Mouse (Mus musculus) macrophage (primary cell): ENCODE measurements at regions not wholly inside any gene's neighbourhood (a gene's known extent, or its start where the extent isn't known, plus 50 kb on each side); places are given as distances from the start of the nearest gene placed in this dataset.
"Not testable (repeated sequence)": the region's sequence is repeated elsewhere in the genome, so short reads cannot be mapped to it uniquely, and the experiment has no call there.

Source experiments
- H3K27ac ChIP-seq: fragments of 350-480 bp; formaldehyde crosslinking; 2 replicates; pipeline ENCODE4 v1.9.0; 2021
- H3K36me3 ChIP-seq: fragments of 350-480 bp; formaldehyde crosslinking; 2 replicates; pipeline ENCODE4 v1.9.0; 2021; ENCODE audit errors: inconsistent target
- H3K4me3 ChIP-seq: fragments of 350-480 bp; formaldehyde crosslinking; 2 replicates; pipeline ENCODE4 v1.9.0; 2021; ENCODE audit errors: inconsistent target
- H3K79me2 ChIP-seq: fragments of 350-480 bp; formaldehyde crosslinking; 2 replicates; pipeline ENCODE4 v1.9.0; 2021; ENCODE audit errors: inconsistent target
- WGBS: methylation state at CpG from one replicate; pipeline ENCODE4 v1.1.7; 2026; ENCODE audit warnings: inconsistent platforms; ENCODE audit not compliant: missing documents; 5-methylcytosine and 5-hydroxymethylcytosine counted together

DNA sequence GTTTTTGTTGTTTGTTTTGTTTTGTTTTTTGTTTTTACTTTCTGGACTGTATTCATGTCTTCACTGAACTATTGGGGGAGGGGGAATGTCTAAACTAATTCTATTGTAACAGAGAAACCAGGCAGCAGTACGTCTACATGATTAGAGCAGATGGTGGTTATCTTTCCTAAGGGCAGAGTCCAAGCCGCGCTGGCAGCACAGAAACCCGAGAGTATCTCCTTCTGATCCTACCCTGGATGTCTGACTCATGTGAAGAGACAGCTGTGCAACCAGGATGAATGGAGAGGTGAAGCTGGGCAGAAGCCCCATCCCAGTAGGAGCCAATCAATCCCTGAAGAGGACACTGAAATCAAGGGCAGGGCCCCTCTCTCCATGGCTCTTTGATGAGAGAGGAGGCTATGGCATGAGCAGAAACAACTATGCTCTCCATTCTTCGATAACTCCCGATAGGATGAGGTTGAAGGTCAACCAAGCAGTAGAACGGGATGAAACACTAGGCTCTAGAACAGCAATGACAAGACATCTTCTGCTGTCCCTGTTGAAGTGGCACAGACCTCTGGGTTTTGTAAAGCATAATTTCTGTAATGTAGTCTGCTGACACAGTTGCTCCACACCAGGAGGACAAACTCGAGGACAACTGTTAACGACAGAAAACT lies 591.1 kb downstream of the Dad1 start:
- H3K27ac ChIP-seq, H3K79me2 ChIP-seq, H3K4me3 ChIP-seq, H3K36me3 ChIP-seq: not testable (repeated sequence)
- 92% methylated on average over 7 of the region's 9 CpGs for WGBS

DNA sequence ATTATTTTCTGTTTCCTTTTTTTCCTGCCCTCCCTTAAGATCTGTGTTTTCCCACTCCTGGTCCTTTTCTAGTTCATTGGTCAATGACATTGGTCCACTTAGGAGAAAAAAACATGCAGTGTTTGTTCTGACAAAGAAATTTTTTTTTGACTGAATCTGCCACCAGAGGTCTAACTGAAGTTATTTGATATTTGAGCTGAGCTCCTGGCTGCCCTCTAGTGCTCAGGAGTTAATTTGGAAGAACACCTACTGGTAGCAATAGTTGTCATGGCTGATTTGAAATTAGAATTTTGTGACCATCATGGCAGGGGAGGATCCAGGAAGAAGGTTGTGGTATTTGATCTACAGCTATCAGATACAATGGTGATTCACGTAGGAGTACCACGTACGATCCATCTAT lies 599.2 kb downstream of the Dad1 start:
- H3K27ac ChIP-seq, H3K4me3 ChIP-seq, H3K36me3 ChIP-seq, H3K79me2 ChIP-seq: not testable (repeated sequence)
- WGBS, result 96% methylated on average over 3 of the region's 3 CpGs

DNA sequence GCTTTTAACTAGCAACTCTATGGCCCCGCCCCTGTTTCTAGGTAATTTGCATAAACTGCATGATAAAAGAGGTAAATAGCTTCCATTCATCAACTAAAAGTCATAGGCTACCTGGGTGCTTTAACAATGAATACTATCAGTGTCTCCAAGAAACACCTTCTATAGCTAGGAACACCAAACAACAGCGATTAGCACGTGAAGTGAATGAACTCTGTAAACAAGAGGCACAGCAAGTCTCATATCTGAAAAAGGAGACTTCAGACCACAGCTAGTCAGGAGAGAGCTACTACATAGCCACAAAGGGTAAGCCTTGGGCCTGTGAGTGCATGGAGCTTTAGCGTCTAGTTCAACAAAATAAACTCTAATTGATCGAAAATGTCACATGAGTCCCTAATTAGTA lies 602.8 kb downstream of the Dad1 start:
- 95% methylated on average over 4 of the region's 5 CpGs for WGBS
- not testable (repeated sequence) for H3K4me3 ChIP-seq, H3K79me2 ChIP-seq, H3K36me3 ChIP-seq, H3K27ac ChIP-seq

DNA sequence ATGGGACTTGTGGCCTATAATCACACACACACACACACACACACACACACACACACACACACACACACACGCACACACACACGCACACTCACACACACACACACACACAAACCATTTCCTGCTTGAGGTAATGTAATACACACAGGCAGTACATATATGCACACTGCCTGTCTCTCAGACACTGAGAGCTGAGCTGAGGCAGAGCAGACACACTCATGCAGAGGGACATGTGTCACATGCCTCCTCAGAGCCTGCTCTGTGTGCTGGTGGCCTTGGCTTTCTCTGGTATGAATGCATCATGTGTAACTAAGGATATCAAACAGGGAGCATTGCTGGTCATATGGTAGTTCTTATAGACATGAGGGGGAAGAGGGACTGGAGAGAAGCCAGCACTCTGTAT lies 604.7 kb downstream of the Dad1 start:
- not testable (repeated sequence) for H3K36me3 ChIP-seq, H3K4me3 ChIP-seq, H3K27ac ChIP-seq, H3K79me2 ChIP-seq
- no CpG with 5 or more reads among the region's 2 CpGs for WGBS

DNA sequence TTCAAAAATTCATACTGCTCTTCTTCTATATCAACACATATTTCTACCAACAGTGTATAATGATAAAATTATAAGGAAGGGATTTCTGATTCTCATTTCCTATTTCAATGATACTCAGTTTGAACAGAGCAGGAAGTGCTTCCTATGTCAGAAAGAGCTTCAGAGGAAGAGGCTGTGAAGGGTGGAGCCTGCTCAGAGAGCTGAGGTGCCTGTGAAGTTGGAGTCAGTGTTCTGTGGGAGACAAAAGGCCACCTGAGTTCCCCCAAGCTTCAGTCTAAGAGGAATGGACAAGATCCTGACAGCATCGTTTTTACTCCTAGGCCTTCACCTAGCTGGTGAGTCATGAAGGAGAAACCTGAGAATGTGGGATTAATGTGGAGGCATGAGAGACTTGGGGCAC lies 613.5 kb downstream of the Dad1 start:
- H3K4me3 ChIP-seq, H3K36me3 ChIP-seq, H3K79me2 ChIP-seq, H3K27ac ChIP-seq: not testable (repeated sequence)
- WGBS, result no CpG with 5 or more reads among the region's 1 CpGs

DNA sequence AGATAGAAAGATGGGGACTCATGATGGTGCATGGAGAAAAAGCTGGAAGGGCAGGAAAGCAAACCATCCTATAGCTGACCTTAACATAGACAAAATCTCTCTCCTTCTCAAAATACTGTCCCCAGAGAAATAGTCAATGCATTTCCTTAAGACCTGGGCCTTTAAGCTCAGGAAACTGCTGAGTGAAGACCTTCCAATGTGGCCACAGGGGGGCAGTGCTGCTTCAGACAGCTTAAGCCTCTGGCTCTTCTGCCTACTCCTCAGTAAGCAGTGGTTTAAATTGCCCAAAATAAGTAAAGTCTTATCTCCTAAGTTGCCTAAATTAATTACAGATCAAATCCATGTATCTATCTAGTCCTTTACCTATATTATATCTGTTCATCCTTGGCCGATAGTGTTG lies 616.2 kb downstream of the Dad1 start:
- no CpG with 5 or more reads among the region's 1 CpGs for WGBS
- H3K4me3 ChIP-seq, H3K79me2 ChIP-seq, H3K27ac ChIP-seq, H3K36me3 ChIP-seq: not testable (repeated sequence)

DNA sequence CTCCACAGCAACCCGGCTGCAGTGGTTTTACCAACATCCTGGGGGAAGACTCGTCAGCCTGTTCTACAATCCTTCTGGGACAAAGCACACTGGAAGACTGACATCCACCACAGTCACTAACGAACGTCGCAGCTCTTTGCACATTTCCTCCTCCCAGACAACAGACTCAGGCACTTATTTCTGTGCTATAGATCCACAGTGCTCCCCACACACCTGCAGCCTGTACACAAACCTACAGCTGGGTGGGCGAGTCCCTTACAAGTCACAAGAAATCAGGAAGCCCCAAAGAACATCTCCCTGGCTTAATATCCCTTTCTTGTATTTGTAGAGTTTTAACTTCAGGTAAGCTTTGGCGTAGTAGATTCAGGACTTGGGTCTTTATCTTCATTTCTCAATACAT lies 618.7 kb downstream of the Dad1 start:
- H3K4me3 ChIP-seq, H3K36me3 ChIP-seq, H3K27ac ChIP-seq, H3K79me2 ChIP-seq: not testable (repeated sequence)
- WGBS, result 15% methylated on average over 6 of the region's 7 CpGs

DNA sequence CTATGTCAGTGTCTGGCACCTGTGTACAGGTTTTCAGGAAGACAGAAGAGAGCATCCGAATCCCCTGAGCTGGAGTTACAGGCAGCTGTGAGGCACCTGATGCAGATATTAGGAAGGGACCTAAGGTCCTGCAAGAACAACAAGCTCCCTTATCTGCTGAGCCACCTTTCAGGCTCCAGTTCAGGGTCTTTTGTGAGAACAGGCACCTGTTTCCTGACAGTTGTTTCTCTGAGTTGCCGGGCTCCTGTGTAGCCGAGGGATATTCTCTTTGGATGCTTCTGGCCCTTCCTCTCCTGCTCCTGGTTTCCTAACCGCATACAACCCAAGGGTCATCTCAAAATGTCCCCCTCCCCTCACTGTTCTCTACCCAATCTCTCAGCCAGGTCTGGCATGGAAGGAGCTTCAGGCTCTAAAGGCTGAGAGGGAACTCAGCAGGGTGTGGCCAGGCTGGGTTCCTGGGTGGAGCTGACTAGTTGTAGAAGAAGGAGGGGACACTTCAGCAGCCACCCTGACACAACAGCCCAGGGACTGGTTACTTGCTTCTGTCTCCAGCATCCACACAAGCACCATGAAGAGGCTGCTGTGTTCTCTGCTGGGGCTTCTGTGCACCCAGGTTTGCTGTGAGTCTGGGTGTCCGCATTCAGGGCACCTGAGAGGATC lies 619.5 kb downstream of the Dad1 start:
- 4% methylated on average over 4 of the region's 5 CpGs for WGBS
- H3K4me3 ChIP-seq, result not testable (repeated sequence)

DNA sequence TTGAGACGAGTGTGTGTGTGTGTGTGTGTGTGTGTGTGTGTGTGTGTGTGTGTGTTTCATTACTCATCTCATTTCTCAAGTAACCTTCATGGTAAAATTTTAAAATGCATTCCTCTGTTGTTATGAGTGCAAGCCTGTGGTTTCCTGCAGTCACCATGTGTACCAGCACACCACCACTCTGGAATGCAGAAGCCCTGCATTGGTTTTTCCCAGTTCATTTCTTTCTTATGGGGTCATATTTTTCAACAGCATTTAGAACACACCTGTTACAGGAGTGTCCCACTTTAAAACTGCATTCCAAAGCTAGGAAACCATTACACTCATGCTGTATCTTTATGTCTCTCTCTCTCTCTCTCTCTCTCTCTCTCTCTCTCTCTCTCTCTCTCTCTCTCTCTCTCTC lies 620.2 kb downstream of the Dad1 start:
- 50% methylated on average over 1 of the region's 1 CpGs for WGBS
- H3K4me3 ChIP-seq, H3K36me3 ChIP-seq, H3K27ac ChIP-seq, H3K79me2 ChIP-seq: not testable (repeated sequence)

More for the DNA sequence above, 619.5 kb downstream of the Dad1 start:
- not testable (repeated sequence) for H3K27ac ChIP-seq, H3K36me3 ChIP-seq, H3K79me2 ChIP-seq

DNA sequence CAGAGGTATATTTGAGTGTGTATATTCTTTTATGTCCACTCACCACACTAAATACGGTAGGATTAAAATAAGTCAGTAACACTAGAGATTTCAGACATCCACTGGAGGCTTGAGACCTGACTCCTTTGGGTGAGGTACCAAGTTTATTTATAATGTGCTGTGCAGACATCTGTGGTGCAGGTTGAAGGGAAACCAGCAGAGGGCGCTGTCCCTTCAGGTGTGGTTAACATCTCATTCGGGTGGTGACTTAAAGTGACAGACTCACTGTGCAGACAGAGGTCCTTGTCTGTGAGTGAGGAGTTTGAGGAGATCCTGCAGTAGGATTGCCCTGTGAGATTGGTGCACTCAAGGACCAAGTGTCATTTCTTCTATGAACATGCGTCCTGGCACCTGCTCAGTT lies 632.5 kb downstream of the Dad1 start:
- H3K36me3 ChIP-seq, H3K79me2 ChIP-seq, H3K27ac ChIP-seq, H3K4me3 ChIP-seq: not testable (repeated sequence)
- 66% methylated on average over 4 of the region's 4 CpGs for WGBS

DNA sequence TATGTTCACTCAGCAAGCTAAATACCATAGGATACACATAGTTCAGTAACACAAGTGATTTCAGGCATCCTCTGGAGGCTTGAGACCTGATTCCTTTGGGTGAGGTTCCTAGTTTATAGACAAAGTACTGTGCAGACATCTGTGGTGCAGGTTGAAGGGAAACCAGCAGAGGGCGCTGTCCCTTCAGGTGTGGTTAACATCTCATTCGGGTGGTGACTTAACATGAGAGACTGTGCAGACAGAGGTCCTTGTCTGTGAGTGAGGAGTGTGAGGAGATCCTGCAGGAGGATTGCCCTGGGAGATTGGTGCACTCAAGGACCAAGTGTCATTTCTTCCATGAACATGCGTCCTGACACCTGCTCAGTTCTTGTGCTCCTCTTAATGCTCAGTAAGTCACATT lies 637.8 kb downstream of the Dad1 start:
- not testable (repeated sequence) for H3K36me3 ChIP-seq, H3K79me2 ChIP-seq, H3K27ac ChIP-seq, H3K4me3 ChIP-seq
- WGBS, result 14% methylated on average over 2 of the region's 3 CpGs

DNA sequence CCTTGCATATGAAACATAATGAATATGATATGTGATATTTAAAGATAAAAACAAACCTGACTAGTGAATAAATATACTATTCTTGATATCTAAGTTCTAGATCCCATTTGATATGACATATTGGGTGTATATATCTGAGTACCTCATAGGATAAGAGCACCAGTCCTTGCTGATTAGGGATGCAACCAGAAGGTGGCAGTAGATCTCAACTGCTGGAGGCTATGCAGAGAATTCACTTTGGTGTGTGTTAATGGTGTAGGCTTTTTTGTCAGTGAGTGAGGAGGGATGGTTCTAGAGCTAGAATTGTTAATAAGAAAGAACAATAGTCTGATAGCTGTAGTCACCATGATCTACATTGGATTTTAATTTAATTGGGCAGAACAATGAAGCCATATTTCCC lies 639.6 kb downstream of the Dad1 start:
- no peak overlapping the region for H3K4me3 ChIP-seq
- H3K79me2 ChIP-seq, result no peaks in the 10 kb centered on the region
- no peaks in the 10 kb centered on the region for H3K36me3 ChIP-seq
- no peak overlapping the region for H3K27ac ChIP-seq

DNA sequence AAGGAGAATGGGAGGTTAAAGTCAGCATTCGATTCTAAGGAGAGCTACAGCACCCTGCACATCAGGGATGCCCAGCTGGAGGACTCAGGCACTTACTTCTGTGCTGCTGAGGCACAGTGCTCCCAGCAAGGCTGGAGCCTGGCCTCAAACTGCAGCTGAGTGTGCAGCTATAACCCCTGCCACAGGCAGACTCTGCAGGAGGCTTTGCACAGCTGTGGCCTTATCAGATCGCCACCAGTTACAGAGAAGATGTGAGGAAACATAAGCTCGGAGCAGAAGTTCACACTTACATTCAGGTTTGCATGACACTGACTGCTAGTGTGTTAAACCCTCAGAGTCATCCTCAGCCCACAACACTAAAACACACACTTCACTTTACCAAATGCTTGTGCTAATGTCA lies 654.6 kb downstream of the Dad1 start:
- not testable (repeated sequence) for H3K79me2 ChIP-seq, H3K27ac ChIP-seq, H3K4me3 ChIP-seq, H3K36me3 ChIP-seq
- WGBS, result 57% methylated on average over 2 of the region's 3 CpGs

DNA sequence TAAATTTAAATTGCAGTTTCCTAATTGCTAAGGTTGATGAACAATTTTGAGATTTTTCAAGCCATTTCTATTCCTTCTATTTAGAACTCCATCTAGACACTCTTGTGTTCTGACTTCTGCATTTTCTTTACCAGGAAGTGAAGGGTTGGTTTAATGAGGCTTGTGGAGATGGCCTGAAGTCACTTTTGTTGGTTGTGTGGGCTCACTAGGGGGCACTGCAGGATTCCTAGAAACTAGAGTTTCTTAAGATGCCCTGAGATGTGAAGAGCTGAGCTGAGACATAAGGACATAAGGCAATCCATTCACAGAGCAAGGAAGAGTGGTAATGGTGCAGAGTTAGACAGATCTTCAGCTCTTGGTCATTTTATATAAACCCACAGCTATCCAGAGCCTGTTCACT lies 656.6 kb downstream of the Dad1 start:
- H3K36me3 ChIP-seq, H3K27ac ChIP-seq, H3K4me3 ChIP-seq, H3K79me2 ChIP-seq: not testable (repeated sequence)

DNA sequence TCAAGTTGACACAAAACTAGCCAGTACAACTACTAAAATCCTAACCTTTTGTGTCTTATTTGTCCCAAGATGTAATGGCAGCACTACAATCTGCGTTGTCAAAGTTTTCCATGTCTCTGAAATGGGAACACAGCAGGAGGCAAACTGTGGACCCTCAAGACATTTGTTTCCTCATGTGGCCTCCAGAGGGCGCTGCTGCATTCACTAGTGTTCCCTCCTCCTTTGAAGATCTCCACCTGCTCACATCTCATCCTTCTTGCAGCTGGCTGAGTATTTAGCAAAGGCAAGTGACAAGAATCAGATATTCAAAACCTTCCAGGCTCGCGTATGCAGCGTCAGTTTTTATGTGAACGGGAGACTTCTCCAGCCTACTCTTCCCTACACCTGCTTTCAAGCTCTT lies 663.3 kb downstream of the Dad1 start:
- H3K4me3 ChIP-seq, H3K79me2 ChIP-seq, H3K36me3 ChIP-seq, H3K27ac ChIP-seq: not testable (repeated sequence)
- 55% methylated on average over 6 of the region's 6 CpGs for WGBS

DNA sequence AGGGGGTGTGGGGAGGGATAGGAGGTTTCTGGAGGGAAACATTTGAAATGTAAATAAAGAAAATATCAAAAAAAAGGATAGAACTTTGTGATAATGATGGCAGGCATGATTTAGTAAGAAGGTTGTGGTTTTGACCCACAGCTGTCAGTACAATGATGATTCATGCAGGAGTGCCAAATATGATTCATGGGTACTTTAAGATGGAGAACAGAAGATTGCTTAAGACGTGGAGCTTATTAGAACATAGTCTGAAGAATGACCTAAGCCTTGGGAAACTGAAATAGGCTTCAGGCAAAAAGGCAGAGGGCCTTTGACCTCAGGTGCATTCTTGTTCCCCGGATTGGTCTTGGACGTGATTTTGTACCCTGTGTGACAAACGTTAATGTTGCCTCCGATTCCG lies 671.4 kb downstream of the Dad1 start:
- H3K4me3 ChIP-seq, H3K36me3 ChIP-seq, H3K27ac ChIP-seq, H3K79me2 ChIP-seq: not testable (repeated sequence)
- WGBS, result 89% methylated on average over 5 of the region's 6 CpGs
